Mouse (Mus musculus): Measurements from ENCODE around the gene Tpt1. TPM values are rescaled to one million over a fixed set of nuclear protein-coding genes. Genes with fewer than 3 reads are reported as not detected.
"Not testable (repeated sequence)": the region's sequence is repeated elsewhere in the genome, so short reads cannot be mapped to it uniquely, and the experiment has no call there.

The Tpt1 gene
- polyA plus RNA-seq, 1 experiment from 2014 or later = 1,020 TPM

DNA sequence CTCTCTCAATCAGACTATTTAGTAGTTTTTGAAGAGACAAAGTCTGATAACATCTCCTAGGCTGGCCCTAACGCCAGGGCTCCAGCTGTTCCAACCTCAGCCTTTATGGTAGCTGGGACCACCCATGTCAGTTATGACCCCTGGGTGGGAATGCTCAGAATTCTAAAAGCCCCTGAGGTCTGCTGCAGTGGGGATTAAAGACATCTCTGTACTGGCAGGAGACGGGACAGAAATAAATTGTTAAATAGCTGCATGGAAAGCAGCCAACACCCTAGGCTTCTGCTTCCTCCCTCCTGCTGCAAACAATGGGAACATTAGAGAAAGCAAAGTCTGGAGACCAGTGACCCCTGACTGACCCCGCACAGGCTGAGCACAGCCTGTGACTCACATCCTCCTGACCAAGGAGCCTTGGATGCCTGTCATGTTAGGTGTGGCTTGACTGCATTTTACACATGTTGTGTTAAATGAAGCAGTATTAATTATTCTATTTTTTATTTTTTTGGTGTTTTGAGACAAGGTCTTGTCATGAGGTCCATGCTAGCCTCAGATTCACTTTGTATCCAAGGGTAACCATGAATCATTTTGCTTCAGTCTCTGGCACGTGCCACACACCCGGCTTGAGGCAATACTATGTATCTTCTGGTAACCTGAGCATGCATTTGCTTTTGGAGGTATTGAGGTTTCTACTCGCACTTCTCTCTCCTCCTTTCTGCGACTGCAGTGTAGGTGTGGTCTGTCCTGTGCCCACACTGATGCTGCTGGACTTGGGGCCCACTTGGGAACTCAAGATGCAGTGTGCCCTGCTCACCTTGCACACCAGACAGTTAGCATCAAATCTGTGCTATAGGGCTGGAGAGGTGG, 18.9 kb downstream of the Tpt1 start:
- ATAC-seq (replicated peaks; ENCODE audit: low FRiP score) (peak; percentile 83), DNase-seq (ENCODE audit: low spot score) (peak; percentile 64)
- WGBS = 11% methylated on average over 7 of the region's 7 CpGs
- peaks cover 4% of the 10 kb centered on the region; the same call in 1 of the 2 replicates for H3K4me1 ChIP-seq (replicated peaks; ENCODE audit: control insufficient read depth, insufficient read depth, low read length)
- H3K4me3 ChIP-seq (ENCODE audit: low read depth, low read length) = no peak overlapping the region
- H3K36me3 ChIP-seq (ENCODE audit: control insufficient read depth, insufficient read depth, low read length) = no peaks in the 10 kb centered on the region
- peak overlapping the region; percentile 51; the same call in 1 of the 2 replicates for H3K27ac ChIP-seq (ENCODE audit: low read depth, low read length)
- H3K9me3 ChIP-seq (ENCODE audit: control insufficient read depth, low read length) = no peaks in the 10 kb centered on the region; the same call in 1 of the 2 replicates
- no peak overlapping the region for H3K9ac ChIP-seq (ENCODE audit: low read length)
- no peaks in the 10 kb centered on the region for H3K27me3 ChIP-seq (ENCODE audit: control insufficient read depth, insufficient read depth, low read length)
- H3K4me2 ChIP-seq (ENCODE audit: low read depth, low read length, severe bottlenecking) = no peak overlapping the region

DNA sequence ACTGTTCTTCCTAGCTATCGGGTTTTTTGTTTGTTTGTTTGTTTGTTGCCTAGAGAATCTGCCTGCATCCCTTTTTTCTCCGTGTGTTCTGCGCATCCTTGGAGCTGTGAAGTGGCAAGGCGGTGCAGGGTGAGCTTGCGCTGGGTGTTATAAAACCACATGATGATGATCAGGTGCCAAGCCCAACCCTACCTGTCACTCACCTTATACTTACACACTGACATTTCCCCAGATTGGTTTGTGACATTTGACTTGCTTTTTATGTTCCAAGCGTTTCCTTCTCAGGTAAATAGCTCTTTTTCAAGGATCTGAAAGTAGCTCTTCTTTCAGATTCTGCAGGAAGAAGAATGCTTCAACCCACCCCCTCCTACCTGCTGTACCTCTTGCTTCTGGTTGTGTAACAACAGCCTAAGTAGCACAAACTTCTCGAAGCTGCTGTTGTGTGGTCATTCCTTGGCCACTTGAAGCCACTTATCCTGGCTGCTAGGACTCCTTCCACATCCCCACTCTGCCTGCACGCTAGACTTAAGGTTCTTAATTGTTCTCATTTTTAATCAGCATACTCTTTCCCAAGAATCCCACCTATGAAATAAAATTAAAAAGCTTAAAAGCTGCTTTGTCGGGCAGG, 21.9 kb downstream of the Tpt1 start:
- Histone ChIP-seq H3K9ac (ENCODE audit: low read length) (no peak overlapping the region), H3K9me3 (ENCODE audit: control insufficient read depth, low read length) (no peaks in the 10 kb centered on the region; the same call in 1 of the 2 replicates), H3K4me1 (replicated peaks; ENCODE audit: control insufficient read depth, insufficient read depth, low read length) (peaks cover 7% of the 10 kb centered on the region; the same call in 1 of the 2 replicates), H3K4me3 (ENCODE audit: low read depth, low read length) (no peak overlapping the region), H3K36me3 (ENCODE audit: control insufficient read depth, insufficient read depth, low read length) (no peaks in the 10 kb centered on the region), H3K4me2 (ENCODE audit: low read depth, low read length, severe bottlenecking) (no peak overlapping the region), H3K27me3 (ENCODE audit: control insufficient read depth, insufficient read depth, low read length) (no peaks in the 10 kb centered on the region), H3K27ac (ENCODE audit: low read depth, low read length) (no peak overlapping the region)
- ATAC-seq (replicated peaks; ENCODE audit: low FRiP score) (no peak), DNase-seq (ENCODE audit: low spot score) (no peak)
- WGBS = 82% methylated on average over 9 of the region's 9 CpGs

GRCm38 (mm10) chr14:75868028-75868427, 23.1 kb downstream of the Tpt1 start:
- not testable (repeated sequence) for H3K27ac ChIP-seq (ENCODE audit: low read depth, low read length); DNase-seq (ENCODE audit: low spot score); H3K9ac ChIP-seq (ENCODE audit: low read length); H3K4me2 ChIP-seq (ENCODE audit: low read depth, low read length, severe bottlenecking); H3K27me3 ChIP-seq (ENCODE audit: control insufficient read depth, insufficient read depth, low read length); H3K4me3 ChIP-seq (ENCODE audit: low read depth, low read length); H3K9me3 ChIP-seq (ENCODE audit: control insufficient read depth, low read length); H3K36me3 ChIP-seq (ENCODE audit: control insufficient read depth, insufficient read depth, low read length); ATAC-seq (replicated peaks; ENCODE audit: low FRiP score); H3K4me1 ChIP-seq (replicated peaks; ENCODE audit: control insufficient read depth, insufficient read depth, low read length)
- WGBS = 67% methylated on average over 3 of the region's 3 CpGs

GRCm38 (mm10) chr14:75869769-75870363, 25.0 kb downstream of the Tpt1 start:
- Histone ChIP-seq H3K36me3 (ENCODE audit: control insufficient read depth, insufficient read depth, low read length) (no peaks in the 10 kb centered on the region), H3K27ac (ENCODE audit: low read depth, low read length) (no peak overlapping the region)
- ATAC-seq (replicated peaks; ENCODE audit: low FRiP score) = no peak

DNA sequence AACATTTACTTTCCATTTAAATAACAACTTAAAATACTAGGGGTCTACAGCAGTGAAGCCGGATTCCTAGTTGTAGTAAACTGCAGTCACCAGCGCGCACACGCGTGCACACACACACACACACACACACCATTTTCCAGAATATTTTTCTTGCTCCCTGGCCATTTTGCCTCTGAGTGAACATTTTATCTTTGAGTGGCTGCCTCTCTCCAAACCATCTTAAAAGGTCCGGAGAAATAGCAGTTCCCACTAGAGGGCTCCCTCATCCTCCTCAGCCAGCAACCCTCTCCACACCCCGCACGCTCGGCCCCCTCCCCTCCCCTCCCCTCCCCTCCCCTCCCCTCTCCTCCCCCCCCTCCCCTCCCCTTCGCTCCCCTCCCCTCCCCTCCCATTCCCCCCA, 25.7 kb downstream of the Tpt1 start:
- Histone ChIP-seq H3K9ac (ENCODE audit: low read length) (no peak overlapping the region), H3K4me2 (ENCODE audit: low read depth, low read length, severe bottlenecking) (no peak overlapping the region), H3K4me1 (replicated peaks; ENCODE audit: control insufficient read depth, insufficient read depth, low read length) (peaks cover 4% of the 10 kb centered on the region; the same call in 1 of the 2 replicates), H3K27ac (ENCODE audit: low read depth, low read length) (no peak overlapping the region), H3K36me3 (ENCODE audit: control insufficient read depth, insufficient read depth, low read length) (no peaks in the 10 kb centered on the region), H3K9me3 (ENCODE audit: control insufficient read depth, low read length) (no peaks in the 10 kb centered on the region; the same call in 1 of the 2 replicates), H3K4me3 (ENCODE audit: low read depth, low read length) (no peak overlapping the region), H3K27me3 (ENCODE audit: control insufficient read depth, insufficient read depth, low read length) (no peaks in the 10 kb centered on the region)
- DNase-seq (ENCODE audit: low spot score) = peak; percentile 78
- WGBS = 25% methylated on average over 7 of the region's 10 CpGs
- peak; percentile 57; the same call in 1 of the 2 replicates for ATAC-seq (replicated peaks; ENCODE audit: low FRiP score)

More at GRCm38 (mm10) chr14:75869769-75870363, 25.0 kb downstream of the Tpt1 start:
- Histone ChIP-seq H3K4me2 (ENCODE audit: low read depth, low read length, severe bottlenecking) (no peak overlapping the region), H3K9ac (ENCODE audit: low read length) (no peak overlapping the region), H3K4me1 (replicated peaks; ENCODE audit: control insufficient read depth, insufficient read depth, low read length) (peaks cover 4% of the 10 kb centered on the region; the same call in 1 of the 2 replicates), H3K9me3 (ENCODE audit: control insufficient read depth, low read length) (no peaks in the 10 kb centered on the region; the same call in 1 of the 2 replicates), H3K27me3 (ENCODE audit: control insufficient read depth, insufficient read depth, low read length) (no peaks in the 10 kb centered on the region), H3K4me3 (ENCODE audit: low read depth, low read length) (no peak overlapping the region)
- DNase-seq (ENCODE audit: low spot score) = no peak
- 76% methylated on average over 14 of the region's 14 CpGs for WGBS

- peak; percentile 66 for DNase-seq (ENCODE audit: low spot score)
- H3K9ac ChIP-seq (ENCODE audit: low read length) = no peak overlapping the region
- ATAC-seq (replicated peaks; ENCODE audit: low FRiP score) = peak; percentile 72
- H3K4me3 ChIP-seq (ENCODE audit: low read depth, low read length) = no peak overlapping the region
- H3K4me1 ChIP-seq (replicated peaks; ENCODE audit: control insufficient read depth, insufficient read depth, low read length) = peaks cover 4% of the 10 kb centered on the region; the same call in 1 of the 2 replicates
- 0% methylated on average over 4 of the region's 5 CpGs for WGBS
- no peak overlapping the region for H3K27ac ChIP-seq (ENCODE audit: low read depth, low read length)
- H3K4me2 ChIP-seq (ENCODE audit: low read depth, low read length, severe bottlenecking) = no peak overlapping the region
- no peaks in the 10 kb centered on the region for H3K27me3 ChIP-seq (ENCODE audit: control insufficient read depth, insufficient read depth, low read length)
- no peaks in the 10 kb centered on the region; the same call in 1 of the 2 replicates for H3K9me3 ChIP-seq (ENCODE audit: control insufficient read depth, low read length)
- H3K36me3 ChIP-seq (ENCODE audit: control insufficient read depth, insufficient read depth, low read length) = no peaks in the 10 kb centered on the region
These were observed 26.2 kb downstream of the Tpt1 start for GRCm38 (mm10) chr14:75871111-75871510.

DNA sequence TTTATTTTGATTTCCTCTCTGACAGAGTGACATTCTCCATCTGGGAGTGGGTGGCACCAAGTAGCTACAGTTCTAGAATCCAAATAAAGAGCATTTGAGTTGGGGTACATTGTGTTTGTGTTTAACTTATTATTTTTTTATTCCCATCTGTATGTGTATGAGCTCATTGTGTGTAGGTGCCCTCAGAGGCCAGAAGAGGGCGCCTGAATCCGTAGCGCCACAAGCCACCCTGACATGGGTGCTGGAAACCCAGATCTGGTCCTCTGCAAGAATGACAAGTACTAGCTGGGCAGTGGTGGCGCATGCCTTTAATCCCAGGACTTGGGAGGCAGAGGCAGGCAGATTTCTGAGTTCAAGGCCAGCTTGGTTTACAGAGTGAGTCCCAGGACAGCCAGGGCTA, 26.9 kb downstream of the Tpt1 start:
- ATAC-seq (replicated peaks; ENCODE audit: low FRiP score) = no peak
- H3K9ac ChIP-seq (ENCODE audit: low read length) = no peak overlapping the region
- no peak overlapping the region for H3K4me3 ChIP-seq (ENCODE audit: low read depth, low read length)
- no peak overlapping the region for H3K4me2 ChIP-seq (ENCODE audit: low read depth, low read length, severe bottlenecking)
- no peaks in the 10 kb centered on the region for H3K27me3 ChIP-seq (ENCODE audit: control insufficient read depth, insufficient read depth, low read length)
- no peaks in the 10 kb centered on the region for H3K36me3 ChIP-seq (ENCODE audit: control insufficient read depth, insufficient read depth, low read length)
- H3K9me3 ChIP-seq (ENCODE audit: control insufficient read depth, low read length) = no peaks in the 10 kb centered on the region; the same call in 1 of the 2 replicates
- DNase-seq (ENCODE audit: low spot score) = no peak
- H3K27ac ChIP-seq (ENCODE audit: low read depth, low read length) = no peak overlapping the region
- WGBS = 85% methylated on average over 4 of the region's 4 CpGs
- peaks cover 4% of the 10 kb centered on the region; the same call in 1 of the 2 replicates for H3K4me1 ChIP-seq (replicated peaks; ENCODE audit: control insufficient read depth, insufficient read depth, low read length)

GRCm38 (mm10) chr14:75873612-75874011, 28.7 kb downstream of the Tpt1 start:
- WGBS = 93% methylated on average over 9 of the region's 9 CpGs
- no peaks in the 10 kb centered on the region; the same call in 1 of the 2 replicates for H3K9me3 ChIP-seq (ENCODE audit: control insufficient read depth, low read length)
- peaks cover 4% of the 10 kb centered on the region; the same call in 1 of the 2 replicates for H3K4me1 ChIP-seq (replicated peaks; ENCODE audit: control insufficient read depth, insufficient read depth, low read length)
- H3K4me2 ChIP-seq (ENCODE audit: low read depth, low read length, severe bottlenecking) = no peak overlapping the region
- H3K27ac ChIP-seq (ENCODE audit: low read depth, low read length) = no peak overlapping the region
- no peak for ATAC-seq (replicated peaks; ENCODE audit: low FRiP score)
- DNase-seq (ENCODE audit: low spot score) = no peak
- no peak overlapping the region for H3K9ac ChIP-seq (ENCODE audit: low read length)
- H3K36me3 ChIP-seq (ENCODE audit: control insufficient read depth, insufficient read depth, low read length) = no peaks in the 10 kb centered on the region
- no peak overlapping the region for H3K4me3 ChIP-seq (ENCODE audit: low read depth, low read length)
- H3K27me3 ChIP-seq (ENCODE audit: control insufficient read depth, insufficient read depth, low read length) = no peaks in the 10 kb centered on the region
